Mouse (Mus musculus) heart, adult 11 months (tissue): ENCODE data around the gene Cul3.
"Not testable (repeated sequence)": the region's sequence is repeated elsewhere in the genome, so short reads cannot be mapped to it uniquely, and the experiment has no call there.

Experiments used
- DNase-seq: peaks from one replicate; pipeline ENCODE4 v3.0.0; 2022

Cul3 gene

GRCm38 (mm10) chr1:80340436-80341376 is at the start of gene Cul3:
Gene Cul3, minus strand, starts transcription at chr1:80340480.
- peak; percentile 100 for DNase-seq

DNA sequence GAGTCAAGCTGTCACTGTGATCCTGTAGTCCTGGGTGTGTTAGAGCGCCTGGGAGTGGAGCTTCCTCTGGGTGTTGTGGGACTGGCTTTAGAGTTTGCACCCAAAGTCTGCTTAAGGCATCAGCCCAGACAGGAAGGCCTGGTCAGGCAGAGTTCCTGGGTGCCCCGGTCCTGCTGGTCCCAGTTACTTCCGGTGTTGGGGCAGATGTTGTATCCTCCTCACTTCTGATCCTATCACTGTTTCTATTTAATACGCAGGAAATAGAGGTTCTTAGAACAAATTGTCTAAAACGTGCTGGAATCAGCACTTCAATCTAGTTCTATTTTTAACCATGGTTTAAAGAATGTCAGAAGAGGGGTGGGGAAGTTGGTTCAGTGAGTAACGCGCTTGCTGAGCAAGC is 49.2 kb upstream of the Cul3 start:
- DNase-seq = peak; percentile 89

- no peak for DNase-seq
These were observed 43.6 kb upstream of the Cul3 start for GRCm38 (mm10) chr1:80383613-80384589.

DNA sequence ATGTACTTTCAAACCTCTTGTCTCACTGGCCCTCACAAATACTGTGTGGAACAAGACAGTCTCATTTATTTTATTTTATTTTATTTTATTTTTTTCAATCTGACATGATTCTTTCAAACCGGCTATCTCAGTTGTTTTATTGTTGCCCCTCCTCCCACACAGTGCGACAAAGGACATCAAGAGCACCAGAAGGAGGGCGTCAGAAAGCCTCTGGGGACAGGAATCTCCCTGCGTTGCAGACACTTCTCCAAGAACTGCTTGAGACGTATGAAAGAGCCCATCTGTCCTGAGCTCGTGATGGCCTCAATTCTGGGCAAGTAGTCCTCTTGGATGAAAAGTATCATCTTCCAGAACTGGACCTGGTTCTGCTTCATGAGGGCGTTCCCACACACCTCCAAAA is 42.6 kb upstream of the Cul3 start:
- DNase-seq = no peak

DNA sequence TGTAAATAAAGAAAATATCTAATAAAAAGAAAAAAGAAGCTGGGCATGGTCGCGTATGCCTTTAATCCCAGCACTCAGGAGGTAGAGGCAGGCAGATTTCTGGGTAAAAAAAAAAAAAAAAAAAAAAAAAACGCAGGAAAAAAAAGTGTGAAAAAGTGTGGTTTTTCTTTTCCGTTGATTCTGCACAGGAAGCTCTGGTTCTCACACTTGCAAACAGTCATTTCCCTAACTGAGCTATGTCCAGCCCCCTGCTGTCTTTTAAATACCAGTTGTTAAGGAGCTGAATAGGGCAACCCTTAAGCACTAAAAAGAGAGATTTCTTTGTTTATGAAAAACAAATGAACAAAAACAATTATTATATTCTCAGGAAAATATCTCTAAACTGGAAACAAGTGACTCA is 41.0 kb upstream of the Cul3 start:
- DNase-seq = no peak

DNA sequence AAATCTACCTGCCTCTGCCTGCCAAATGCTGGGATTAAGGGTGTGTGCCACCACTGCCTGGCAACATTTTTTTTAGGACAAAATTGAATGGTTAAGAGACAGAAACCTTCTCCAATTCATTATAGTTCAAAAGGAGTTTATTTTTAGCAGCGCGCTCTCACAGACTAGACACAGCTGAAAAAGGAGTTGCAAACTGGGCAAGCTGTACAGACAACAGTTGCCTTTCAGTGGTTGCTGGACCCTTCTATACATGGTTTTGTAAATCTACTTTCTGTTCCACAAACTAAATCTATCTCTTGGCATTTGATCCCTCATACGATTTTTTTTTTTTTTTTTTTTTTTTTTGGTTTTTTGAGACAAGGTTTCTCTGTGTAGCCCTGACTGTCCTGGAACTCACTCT is 31.7 kb upstream of the Cul3 start:
- DNase-seq = no peak

DNA sequence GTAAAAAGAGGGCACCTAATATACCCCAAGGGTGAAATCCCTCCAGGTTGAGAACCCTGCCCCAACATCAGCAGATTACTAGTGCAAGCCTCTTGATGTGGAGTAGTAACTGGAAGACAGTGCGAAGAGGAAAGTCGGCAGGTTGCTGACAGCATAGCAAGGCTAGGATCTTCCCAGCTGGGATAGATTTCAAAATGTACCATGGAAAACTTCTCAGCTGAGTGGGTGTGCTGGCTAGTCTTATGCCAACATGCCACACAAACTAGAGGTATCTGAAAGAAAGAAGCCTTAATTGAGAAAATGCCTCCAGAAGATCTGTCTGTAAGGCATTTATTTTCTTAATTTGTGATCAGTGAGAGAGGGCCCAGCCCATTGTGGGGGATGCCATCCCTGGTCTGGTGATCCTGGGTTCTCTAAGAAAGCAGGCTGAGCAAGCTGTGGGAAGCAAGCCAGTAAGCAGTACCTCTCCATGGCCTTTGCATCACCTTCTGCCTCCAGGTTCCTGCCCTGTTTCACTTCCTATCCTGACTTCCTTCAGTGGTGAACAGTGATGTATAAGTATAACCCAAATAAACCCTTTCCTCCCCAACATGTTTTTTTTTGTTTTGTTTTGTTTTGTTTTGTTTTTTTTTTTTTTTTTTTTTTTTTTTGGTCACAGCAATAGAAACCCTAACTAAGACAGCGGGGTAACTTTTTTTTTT is 31.1 kb upstream of the Cul3 start:
- DNase-seq = no peak

GRCm38 (mm10) chr1:80363486-80363885 is 23.2 kb upstream of the Cul3 start:
- DNase-seq = no peak

DNA sequence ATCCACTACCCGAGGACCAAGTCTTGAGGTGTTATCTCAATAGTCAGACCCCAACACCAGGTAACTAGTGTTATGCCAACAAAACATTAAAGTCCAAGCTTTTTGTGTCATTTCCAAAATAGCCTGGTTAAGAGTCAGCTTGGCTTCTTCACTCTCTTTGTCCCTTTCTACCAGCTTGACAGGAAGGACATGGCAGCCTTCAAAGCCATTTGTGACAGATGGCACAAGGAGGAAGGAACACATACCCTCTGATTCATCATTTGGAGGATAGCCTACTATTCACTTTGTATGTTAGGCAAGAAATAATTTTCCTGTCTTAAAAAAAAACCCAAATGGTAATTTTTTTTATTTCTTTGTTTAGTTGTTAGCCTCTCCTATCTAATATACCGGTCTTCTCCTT is 22.7 kb upstream of the Cul3 start:
- DNase-seq = no peak

GRCm38 (mm10) chr1:80362400-80362799 is 22.1 kb upstream of the Cul3 start:
- DNase-seq = no peak

GRCm38 (mm10) chr1:80361771-80362170 is 21.5 kb upstream of the Cul3 start:
- DNase-seq = not testable (repeated sequence)

DNA sequence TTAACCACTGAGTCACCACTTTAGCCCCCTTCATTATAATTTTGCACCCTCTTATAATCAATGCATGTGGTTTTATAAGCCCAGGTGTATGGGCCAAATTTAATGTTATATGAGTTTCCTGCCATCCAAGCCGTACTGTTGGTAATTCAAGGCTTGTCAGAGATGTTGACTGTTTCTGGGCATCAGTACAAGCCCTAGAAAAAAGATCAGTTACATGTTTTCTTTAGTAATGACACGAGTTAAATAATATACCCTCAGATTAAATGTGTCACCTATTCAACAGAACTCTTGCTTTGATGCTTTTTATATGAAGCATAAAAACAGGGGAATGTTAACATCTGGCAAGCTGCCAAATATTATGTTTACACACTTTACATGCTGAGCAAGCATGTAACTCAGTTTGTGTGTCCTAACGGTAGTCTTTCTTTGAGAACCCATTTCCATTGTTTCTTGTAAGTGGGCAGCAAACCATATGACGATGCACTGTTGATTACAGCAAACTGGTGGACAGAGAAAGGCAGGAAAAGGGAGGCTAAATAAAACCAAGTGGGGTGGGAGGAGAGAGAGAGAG is 19.8 kb upstream of the Cul3 start:
- no peak for DNase-seq

GRCm38 (mm10) chr1:80340061-80340435 is 232 bp downstream of the Cul3 start:
- DNase-seq = no peak

- no peak for DNase-seq
These were observed 757 bp downstream of the Cul3 start for GRCm38 (mm10) chr1:80339425-80340021.

DNA sequence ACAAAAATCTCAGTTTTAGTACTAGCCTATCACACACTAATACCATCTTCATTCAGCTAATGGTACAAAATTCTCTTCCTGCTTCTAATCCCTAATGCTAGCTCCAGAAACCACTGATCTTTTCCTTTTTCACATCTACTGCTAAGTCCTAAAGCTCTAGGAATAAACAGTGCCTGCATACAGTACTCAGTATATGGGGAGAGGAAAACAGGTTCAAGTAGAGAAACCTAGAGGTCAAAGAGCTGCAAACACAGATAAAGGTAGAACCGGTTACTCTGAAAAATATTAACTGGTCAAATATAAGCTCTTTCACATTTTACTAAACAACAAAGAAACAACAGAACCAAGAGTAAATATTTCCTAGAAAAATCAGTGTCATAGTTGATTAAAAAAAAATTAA is 1.9 kb downstream of the Cul3 start:
- no peak for DNase-seq

- DNase-seq = no peak
These were observed 4.4 kb downstream of the Cul3 start for GRCm38 (mm10) chr1:80335726-80336368.

DNA sequence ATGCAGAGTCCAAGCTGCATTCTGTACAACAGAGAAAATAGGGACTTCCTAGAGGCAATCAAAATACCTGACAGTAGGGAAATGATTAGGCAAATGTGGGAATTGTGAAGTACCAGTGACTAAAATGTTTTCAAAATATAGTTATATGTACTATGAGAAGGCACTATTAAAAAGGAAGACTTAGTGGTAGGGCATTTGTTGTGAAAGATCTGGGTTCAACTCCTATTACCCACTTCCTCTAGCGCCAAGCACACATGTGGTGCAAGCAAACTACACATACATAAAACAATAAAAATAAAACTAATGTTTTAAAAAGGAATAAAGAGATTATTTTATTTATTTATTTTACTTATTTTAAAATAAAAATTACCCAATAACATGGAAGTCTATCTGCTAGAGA is 5.2 kb downstream of the Cul3 start:
- DNase-seq = no peak

DNA sequence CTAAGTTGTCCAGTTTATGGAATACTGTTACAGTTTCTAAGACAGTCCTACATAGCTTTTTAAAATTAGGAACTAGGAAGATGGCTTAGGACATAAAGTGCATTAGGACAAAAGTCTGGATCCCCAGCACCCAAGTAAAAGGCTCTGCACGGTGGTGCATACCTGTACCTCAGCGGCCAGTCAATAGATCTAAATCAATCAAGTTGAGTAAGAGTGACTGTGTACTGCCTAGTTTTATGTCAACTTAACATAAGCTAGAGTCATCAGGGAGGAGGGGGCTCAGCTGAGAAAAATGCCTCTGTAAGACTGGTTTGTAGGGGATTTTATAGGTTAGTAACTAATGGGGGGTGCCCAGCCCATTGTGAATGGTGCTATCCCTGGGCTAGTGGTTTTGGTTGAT is 9.3 kb downstream of the Cul3 start:
- no peak for DNase-seq

- DNase-seq = no peak
These were observed 14.5 kb downstream of the Cul3 start for GRCm38 (mm10) chr1:80325761-80326160.

GRCm38 (mm10) chr1:80324370-80324769 is 15.9 kb downstream of the Cul3 start:
- no peak for DNase-seq

DNA sequence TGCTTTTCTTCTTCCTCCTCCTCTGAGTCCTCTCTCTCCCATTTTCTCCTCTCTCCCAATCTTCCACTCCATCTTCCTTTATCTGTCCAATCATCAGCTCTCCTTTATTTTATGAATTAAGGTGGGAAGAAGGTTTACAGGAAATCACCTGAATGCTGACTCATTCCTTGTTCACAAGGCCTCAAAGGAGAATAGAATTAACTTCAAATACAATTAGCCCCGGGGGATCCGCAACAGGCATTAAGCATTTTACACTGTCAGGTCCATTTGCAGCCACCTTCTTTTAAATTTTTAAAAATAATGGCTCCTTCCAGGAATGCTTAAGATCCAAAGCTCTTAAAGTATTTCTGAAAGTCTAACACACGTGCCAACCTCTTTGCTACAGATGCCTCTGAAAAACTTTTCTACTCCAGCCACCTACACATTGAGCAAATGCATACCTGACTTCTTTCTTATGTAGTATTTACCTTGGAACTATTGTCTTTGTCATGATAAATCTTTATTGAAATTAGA is 24.7 kb downstream of the Cul3 start:
- DNase-seq = no peak

GRCm38 (mm10) chr1:80293307-80293706 is 47.0 kb downstream of the Cul3 start:
- no peak for DNase-seq
